Mouse (Mus musculus): ENCODE data around the gene Pacs1.

- no peak for TF ChIP-seq POLR2A (IDR thresholded peaks at IDR 0.05; ENCODE audit: extremely low read depth, insufficient read depth, low read length)
- TF ChIP-seq CTCF (IDR thresholded peaks at IDR 0.05; ENCODE audit: extremely low read depth, insufficient read depth, low read length) = no peak
Observed at GRCm38 (mm10) chr19:5277140-5277539, 4.2 kb upstream of the Pacs1 start.

Data from cortical plate, adult 2 months (tissue).